In the genomic region with DNA sequence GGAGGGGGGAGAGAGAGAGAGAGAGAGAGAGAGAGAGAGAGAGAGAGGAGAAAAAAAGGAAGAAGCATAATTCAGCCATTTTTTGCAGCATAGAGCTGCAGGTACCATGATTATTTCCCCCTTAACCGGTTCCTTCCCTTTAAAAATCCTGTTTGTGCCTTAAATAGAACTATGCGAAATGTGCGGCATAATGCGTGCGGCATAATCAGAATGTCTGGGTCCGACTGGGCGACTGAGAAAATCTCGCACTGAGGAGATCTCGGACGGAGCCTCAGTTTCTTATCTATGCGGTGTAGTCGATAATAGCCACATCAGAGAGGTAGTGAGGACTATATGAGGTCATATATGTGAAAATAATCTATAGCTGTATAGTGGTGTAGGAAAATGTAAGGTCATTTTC, we compare ENCODE assay signal across 8 mouse cellular contexts. TPM values are rescaled to one million over a fixed set of nuclear protein-coding genes. Genes with fewer than 3 reads are reported as not detected.
DNase-seq lines count a peak whose midpoint lies in the region; ATAC-seq and TF ChIP-seq lines count a peak whose summit lies in the region.

No protein-coding gene starts in this region.

- no peak overlapping the region for H3K27ac ChIP-seq in cerebellum, adult 2 months (ENCODE audit: insufficient read depth, low read length)
- no peak overlapping the region for H3K27ac ChIP-seq in intestine, embryonic 14.5 days (ENCODE audit: low read depth)

- no peaks in the 10 kb centered on the region for H3K36me3 ChIP-seq in intestine, embryonic 14.5 days (ENCODE audit: control insufficient read depth, insufficient read depth, low read length)
- no peaks in the 10 kb centered on the region for H3K36me3 ChIP-seq in myocyte (ENCODE audit: control insufficient read depth, insufficient read depth)

- TF ChIP-seq POLR2A in cerebellum, adult 2 months (IDR thresholded peaks at IDR 0.05; ENCODE audit: borderline replicate concordance, insufficient read depth, low read length): no peak
- TF ChIP-seq POLR2A in myocyte (IDR thresholded peaks at IDR 0.05; ENCODE audit: insufficient read length, low read depth): no peak

- no peak for TF ChIP-seq CTCF in cerebellum, adult 2 months (IDR thresholded peaks at IDR 0.05; ENCODE audit: borderline replicate concordance, insufficient read depth, low read depth, low read length)

- peak overlapping the region; percentile 67; the same call in 1 of the 2 replicates for H3K9ac ChIP-seq in intestine, embryonic 14.5 days (ENCODE audit: low read length)

- no peak for ATAC-seq in intestine, embryonic 14.5 days (replicated peaks; ENCODE audit: low FRiP score, low TSS enrichment, low read depth)
- ATAC-seq in cerebellum, adult (ENCODE audit: insufficient number of reproducible peaks, low FRiP score, low TSS enrichment): no peak

- WGBS in cerebellum, adult 2 months: 10% methylated on average over 12 of the region's 12 CpGs
- 14% methylated on average over 12 of the region's 12 CpGs for whole genome bisulfite sequencing in intestine, embryonic 14.5 days

- H3K4me3 ChIP-seq in cerebellum, adult 2 months (replicated peaks; ENCODE audit: insufficient read depth, low read depth, low read length): peak overlapping the region; percentile 79
- H3K4me3 ChIP-seq in intestine, embryonic 14.5 days (ENCODE audit: low read depth, low read length): peak overlapping the region; percentile 50
- H3K4me3 ChIP-seq in myocyte: peak overlapping the region; percentile 38

- DNase-seq in cerebellum, adult 2 months: peak; percentile 9 to 17
- no peak for DNase-seq in cerebellum, postnatal 4 days (ENCODE audit: low spot score in 2 of 2)
- DNase-seq in right cerebral cortex, postnatal 4 days: peak; percentile 2
- DNase-seq in right cerebral cortex, adult 18-20 months: no peak
- no peak for DNase-seq in intestine, embryonic 14.5 days (ENCODE audit: low spot score)
- no peak for DNase-seq in left cerebral cortex, postnatal 10 days (ENCODE audit: extremely low spot score in 1 of 2, low spot score in 2 of 2)

- no peaks in the 10 kb centered on the region for H3K9me3 ChIP-seq in intestine, embryonic 14.5 days (ENCODE audit: control insufficient read depth, low read length)

- peak overlapping the region; percentile 51 for H3K4me2 ChIP-seq in intestine, embryonic 14.5 days (ENCODE audit: low read length)
- H3K4me2 ChIP-seq in myocyte (ENCODE audit: low read depth): peak overlapping the region; percentile 75

- no peaks in the 10 kb centered on the region for H3K4me1 ChIP-seq in cerebellum, adult 2 months (ENCODE audit: control insufficient read depth, insufficient read depth, low read length)
- H3K4me1 ChIP-seq in intestine, embryonic 14.5 days (replicated peaks; ENCODE audit: control insufficient read depth, insufficient read depth, low read length): no peaks in the 10 kb centered on the region

- intact Hi-C loops in left cerebral cortex, postnatal 10 days (cut with DNase I): loop anchor here (2.0 kb wide), 1 partner anchor 131 kb away; the partner anchor contains the start of genes Apoo and Fam90a1b

- H3ac ChIP-seq in myocyte (ENCODE audit: control insufficient read depth, insufficient read length): peak overlapping the region; percentile 12

- no peaks in the 10 kb centered on the region for H3K27me3 ChIP-seq in cerebellum, adult 2 months (ENCODE audit: control insufficient read depth, insufficient read depth, low read length)
- H3K27me3 ChIP-seq in intestine, embryonic 14.5 days (replicated peaks; ENCODE audit: control insufficient read depth, insufficient read depth, low read length): 0 out of 2 replicates have a peak, but pooled peaks cover 28% of the 10 kb centered on the region
- no peaks in the 10 kb centered on the region for H3K27me3 ChIP-seq in myocyte (ENCODE audit: control insufficient read depth, insufficient read depth, insufficient read length)

- peaks cover 4% of the 10 kb centered on the region for H3K79me2 ChIP-seq in myocyte (ENCODE audit: control insufficient read depth, insufficient read depth)

TF ChIP-seq in myocyte, 11 proteins besides CTCF, POLR2A, EP300 and RAD21:
- TF ChIP-seq POLR2AphosphoS2 (IDR thresholded peaks at IDR 0.05; ENCODE audit: insufficient read length, low read depth) (no peak), MAX (IDR thresholded peaks at IDR 0.05; ENCODE audit: low read depth) (no peak), TCF3 (IDR thresholded peaks at IDR 0.05; ENCODE audit: insufficient read length, low read depth) (no peak), USF1 (IDR thresholded peaks at IDR 0.05; ENCODE audit: low read depth) (no peak), MYOD1 (IDR thresholded peaks at IDR 0.05; ENCODE audit: control insufficient read depth in 1 of 3, insufficient read length in 2 of 3, low read depth in 2 of 3) (no peak), E2F4 (IDR thresholded peaks at IDR 0.05; ENCODE audit: insufficient read depth) (no peak), CEBPB (IDR thresholded peaks at IDR 0.05; ENCODE audit: insufficient read depth, poor library complexity, severe bottlenecking) (no peak), TCF12 (IDR thresholded peaks at IDR 0.05; ENCODE audit: insufficient read depth, poor library complexity, severe bottlenecking) (no peak), MYOG (IDR thresholded peaks at IDR 0.05; ENCODE audit: control insufficient read depth in 1 of 3, insufficient read depth in 1 of 3, insufficient read length in 2 of 3, low read depth in 2 of 3) (no peak), REST (IDR thresholded peaks at IDR 0.05; ENCODE audit: insufficient read depth, insufficient read length) (no peak), SRF (IDR thresholded peaks at IDR 0.05; ENCODE audit: control insufficient read depth, insufficient read length, low read depth) (no peak)

RNA-seq across cellular contexts. Expression of gene Klhl15, which starts 1.2 kb away (rescaled TPM):
- polyA plus RNA-seq in cerebellum, adult 2 months (2012; rRNA removed): 8.4 and 9.2 TPM in 2 replicates
- polyA plus RNA-seq in intestine, embryonic 14.5 days (2014; fragmentation: Nextera tagmentation; extraction: Ambion mirVana): 10.4 and 11.6 TPM in 2 replicates
- polyA plus RNA-seq in myocyte (2012; fragmentation: generic; extraction: Trizol): 3.8 TPM
- total RNA-seq in left cerebral cortex, postnatal 10 days (2021): 10 to 100 TPM; 21.5 to 22.8 TPM

RNA-seq across cellular contexts. Expression of gene Eif2s3x, which starts 22.9 kb away (rescaled TPM):
- 72.2 and 109 TPM in 2 replicates for polyA plus RNA-seq in cerebellum, adult 2 months (2012; rRNA removed)
- 75.5 and 123 TPM in 2 replicates for polyA plus RNA-seq in intestine, embryonic 14.5 days (2014; fragmentation: Nextera tagmentation; extraction: Ambion mirVana)
- polyA plus RNA-seq in myocyte (2012; fragmentation: generic; extraction: Trizol): 53.8 TPM
- total RNA-seq in left cerebral cortex, postnatal 10 days (2021): 100 to 1,000 TPM; 125 to 185 TPM

Comparison
In these comparisons a context has a peak if more than half of its experiments do, and no peak if none do; other contexts are left out.
1. DNase-seq: peak in cerebellum, adult 2 months (2 of 2) and right cerebral cortex, postnatal 4 days (single experiment); none in cerebellum, postnatal 4 days (0 of 2), right cerebral cortex, adult 18-20 months (single experiment), intestine, embryonic 14.5 days (single experiment) and left cerebral cortex, postnatal 10 days (0 of 2).
2. Peak in every context shown above with its lines, with median percentiles within 50 percentile points of each other: H3K4me3 ChIP-seq.